Mouse (Mus musculus) midbrain, embryonic 10.5 days (tissue): ENCODE measurements around the gene Plbd2. TPM values are rescaled to one million over a fixed set of nuclear protein-coding genes. Genes with fewer than 3 reads are reported as not detected.

Source experiments
- DNase-seq: peaks from one replicate; pipeline ENCODE4 v3.0.0-alpha.2; 2017; ENCODE audit warnings: low spot score
- H3K27ac ChIP-seq: fragments of 300-500 bp; sonication (generic); replicated peaks from 2 replicates; pipeline ENCODE4 v1.5.1; 2016; ENCODE audit warnings: mild to moderate bottlenecking
- H3K27me3 ChIP-seq: fragments of 300-500 bp; sonication (generic); 2 replicates; pipeline ENCODE4 v1.6.1; 2016; ENCODE audit warnings: low read depth, mild to moderate bottlenecking; ENCODE audit not compliant: poor library complexity, severe bottlenecking
- H3K36me3 ChIP-seq: fragments of 300-500 bp; sonication (generic); 2 replicates; pipeline ENCODE4 v1.6.1; 2016; ENCODE audit warnings: mild to moderate bottlenecking, moderate library complexity
- H3K4me1 ChIP-seq: fragments of 300-500 bp; sonication (generic); 2 replicates; pipeline ENCODE4 v1.6.1; 2016
- H3K4me3 ChIP-seq: fragments of 300-500 bp; sonication (generic); 2 replicates; pipeline ENCODE4 v1.5.1; 2016; ENCODE audit warnings: mild to moderate bottlenecking, moderate library complexity
- H3K9me3 ChIP-seq: fragments of 300-500 bp; sonication (generic); replicated peaks from 2 replicates; pipeline ENCODE4 v1.6.1; 2016; ENCODE audit warnings: mild to moderate bottlenecking
- WGBS: fragments of 180-500 bp; shearing (Covaris S2); methylation state at CpG from one replicate; pipeline ENCODE4 v1.1.7; 2016; 5-methylcytosine and 5-hydroxymethylcytosine counted together
- polyA plus RNA-seq: library from polyadenylated mRNA; unstranded; fragments of >200 nt; fragmentation: Nextera tagmentation; extraction: Ambion mirVana; gene quantifications from 2 replicates; pipeline ENCODE4 v1.2.1, GENCODE M21; 2016

Plbd2 gene
- polyA plus RNA-seq: 35.6 and 37.0 TPM in 2 replicates

DNA sequence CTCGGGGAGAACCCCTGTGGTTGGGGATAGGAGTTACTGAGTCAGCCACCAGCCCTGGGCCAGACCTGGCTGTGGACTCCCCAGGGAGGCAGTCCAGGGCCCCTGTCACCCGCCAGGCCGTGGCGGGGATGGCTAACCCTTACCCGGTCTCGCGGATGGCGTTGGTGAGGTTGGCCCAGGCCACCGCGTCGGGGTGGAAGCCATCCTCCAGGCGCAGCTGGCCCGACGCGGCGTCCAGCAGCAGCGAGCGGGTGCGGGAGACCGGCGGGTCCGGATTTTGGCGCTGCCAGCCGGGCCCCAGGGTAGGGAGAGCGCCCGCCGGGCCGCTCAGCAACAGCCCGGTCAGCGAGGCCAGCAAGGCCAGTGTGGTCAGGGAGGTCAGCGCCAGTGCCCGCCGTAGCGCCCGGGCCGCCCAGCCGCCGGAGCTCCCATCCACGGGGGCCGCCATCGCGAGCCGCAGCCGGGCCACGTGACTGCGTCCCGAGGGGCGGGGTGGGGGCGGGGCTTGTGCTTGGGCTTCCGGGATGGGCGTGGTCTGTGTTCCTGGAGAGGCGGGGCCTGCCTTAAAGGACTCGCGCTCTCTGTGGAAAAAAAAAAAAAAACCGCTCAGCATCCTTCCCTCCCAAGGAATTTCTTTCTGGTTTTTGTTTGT, at the start of gene Plbd2:
Gene Plbd2, minus strand, starts transcription at position 482 of the 652 bp plus-strand sequence.
- no peaks in the 10 kb centered on the region for H3K27me3 ChIP-seq
- peaks cover 7% of the 10 kb centered on the region for H3K36me3 ChIP-seq
- H3K4me1 ChIP-seq: peaks cover 29% of the 10 kb centered on the region
- no peaks in the 10 kb centered on the region for H3K9me3 ChIP-seq
- peak; percentile 95 for DNase-seq
- peak within 1 kb of the TSS; percentile 80 for H3K4me3 ChIP-seq
- under 1% methylated on average over 55 of the region's 55 CpGs for WGBS
- peak within 1 kb of the TSS; percentile 89 for H3K27ac ChIP-seq

DNA sequence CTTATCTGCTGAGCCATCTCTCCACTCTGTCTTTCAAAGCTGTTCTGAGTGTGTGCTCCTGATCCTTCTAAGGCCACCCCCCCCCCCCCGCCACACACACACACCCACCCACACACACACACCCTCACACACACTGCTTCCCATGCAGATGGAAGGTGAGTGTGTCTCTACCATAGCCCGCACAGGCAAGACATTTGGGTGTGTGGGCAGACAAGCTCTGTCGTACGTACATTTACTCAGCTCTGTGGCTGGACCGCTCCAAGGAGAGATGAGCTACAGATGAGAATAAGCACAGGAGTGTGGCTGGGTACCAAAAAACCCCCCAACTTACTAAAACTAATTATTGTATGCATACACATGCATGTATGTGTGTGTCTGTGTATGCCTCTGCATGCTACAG, 47.2 kb upstream of the Plbd2 start:
- DNase-seq: no peak
- Histone ChIP-seq H3K4me1 (peaks cover 17% of the 10 kb centered on the region), H3K36me3 (peaks cover 50% of the 10 kb centered on the region), H3K9me3 (no peaks in the 10 kb centered on the region), H3K4me3 (no peak overlapping the region), H3K27ac (no peak overlapping the region), H3K27me3 (no peaks in the 10 kb centered on the region)
- 94% methylated on average over 5 of the region's 5 CpGs for WGBS

DNA sequence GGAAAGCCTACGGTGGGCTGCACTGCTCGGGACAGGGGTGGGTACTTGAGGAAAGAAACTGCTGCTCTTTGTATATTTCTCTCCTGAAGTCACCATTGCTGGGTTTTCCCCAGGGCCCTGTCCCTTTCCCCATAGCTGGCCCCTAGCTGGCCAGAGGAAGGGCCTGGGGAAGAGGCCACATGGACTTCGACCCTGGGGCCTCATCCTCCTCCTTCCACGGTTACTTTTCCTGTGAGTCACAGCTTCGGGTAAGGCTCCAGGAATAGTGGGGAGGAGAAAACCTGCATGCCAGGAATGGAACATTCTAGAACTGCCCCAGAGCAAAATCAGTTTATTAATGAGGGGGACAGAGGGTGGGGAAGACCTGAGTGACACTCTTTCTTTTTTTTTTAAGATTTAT, 46.7 kb upstream of the Plbd2 start:
- Histone ChIP-seq H3K4me1 (peaks cover 17% of the 10 kb centered on the region), H3K9me3 (no peaks in the 10 kb centered on the region), H3K36me3 (peaks cover 45% of the 10 kb centered on the region), H3K4me3 (no peak overlapping the region), H3K27ac (no peak overlapping the region), H3K27me3 (no peaks in the 10 kb centered on the region)
- DNase-seq: no peak
- WGBS: 84% methylated on average over 5 of the region's 5 CpGs

DNA sequence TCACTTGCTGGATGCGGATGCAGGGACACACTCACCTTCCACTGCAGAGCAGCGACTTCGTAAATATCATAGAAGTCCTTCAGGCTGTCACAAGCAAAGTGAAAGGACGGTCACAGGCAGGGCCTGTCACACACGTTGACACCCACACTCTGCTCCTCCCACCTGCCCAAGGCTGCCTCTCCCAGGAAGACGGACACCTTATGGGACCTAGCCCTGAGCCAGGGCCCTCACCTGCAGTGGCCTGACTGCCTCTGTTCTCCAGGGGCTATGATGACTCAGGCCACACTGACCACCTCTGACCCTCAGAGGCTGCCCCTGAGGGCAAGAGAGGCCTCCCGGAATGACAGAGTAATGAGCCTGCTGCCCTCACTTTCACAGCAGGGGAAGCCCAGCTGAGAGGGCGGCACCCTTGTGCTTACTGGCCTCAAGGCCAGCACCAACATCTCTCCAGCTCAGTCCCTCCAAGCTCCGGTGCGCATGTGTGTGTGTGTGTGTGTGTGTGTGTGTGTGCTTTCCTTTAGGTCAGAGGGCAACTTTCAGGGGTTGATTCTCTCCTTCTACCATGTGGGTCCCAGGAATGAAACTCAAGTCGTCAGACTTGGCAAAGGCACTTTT, 44.9 kb upstream of the Plbd2 start:
- 81% methylated on average over 11 of the region's 11 CpGs for WGBS
- Histone ChIP-seq H3K27me3 (no peaks in the 10 kb centered on the region), H3K9me3 (no peaks in the 10 kb centered on the region), H3K36me3 (peaks cover 33% of the 10 kb centered on the region), H3K27ac (0 out of 2 replicates have a peak overlapping the region, but pooled peaks have one; percentile 33), H3K4me3 (no peak overlapping the region), H3K4me1 (peaks cover 17% of the 10 kb centered on the region)
- no peak for DNase-seq

DNA sequence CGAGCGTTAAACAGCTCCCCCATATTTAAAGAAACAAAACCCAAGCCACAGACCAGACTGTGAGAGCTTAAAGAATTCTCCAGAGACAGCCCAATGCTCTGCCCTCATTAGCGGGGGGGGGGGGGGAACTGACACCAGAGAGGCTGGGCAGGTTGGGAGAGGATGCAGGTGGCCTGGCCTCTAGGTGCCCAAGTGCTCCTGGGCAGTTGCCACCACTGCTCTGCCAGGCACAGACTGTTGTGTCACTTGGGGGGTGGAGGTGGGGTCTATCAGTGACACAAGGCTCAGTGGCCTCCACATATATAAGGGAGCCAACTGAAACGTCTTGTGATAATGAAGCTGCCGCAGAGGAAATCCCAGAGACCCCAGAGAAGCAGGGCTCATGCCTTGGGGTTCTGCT, 33.2 kb upstream of the Plbd2 start:
- no peak overlapping the region for H3K27ac ChIP-seq
- WGBS: 68% methylated on average over 5 of the region's 5 CpGs
- no peak for DNase-seq
- H3K4me1 ChIP-seq: peaks cover 25% of the 10 kb centered on the region
- H3K9me3 ChIP-seq: no peaks in the 10 kb centered on the region
- H3K27me3 ChIP-seq: no peaks in the 10 kb centered on the region
- no peak overlapping the region for H3K4me3 ChIP-seq
- H3K36me3 ChIP-seq: peaks cover 43% of the 10 kb centered on the region

DNA sequence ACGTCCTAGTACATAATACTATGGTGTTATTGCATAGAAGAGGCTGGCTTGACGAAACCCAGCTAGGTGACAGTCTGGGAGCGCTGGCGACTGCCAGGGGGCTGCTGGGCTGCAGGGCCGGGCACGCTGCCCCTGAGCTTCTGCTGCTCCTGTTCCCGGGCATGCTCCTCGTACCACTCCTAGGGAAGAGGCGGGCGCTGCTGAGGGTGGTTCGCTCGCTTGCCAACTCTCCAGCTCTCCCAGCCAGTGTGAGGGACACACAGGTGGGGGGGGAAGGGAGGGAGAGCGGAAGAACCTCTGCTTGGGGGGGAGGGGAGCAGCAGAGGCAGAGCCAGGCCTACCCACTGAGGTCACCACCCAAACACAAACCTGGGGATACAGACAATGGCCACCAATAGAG, 32.6 kb upstream of the Plbd2 start:
- H3K4me3 ChIP-seq: no peak overlapping the region
- H3K36me3 ChIP-seq: peaks cover 38% of the 10 kb centered on the region
- no peaks in the 10 kb centered on the region for H3K9me3 ChIP-seq
- 79% methylated on average over 13 of the region's 13 CpGs for WGBS
- H3K27me3 ChIP-seq: no peaks in the 10 kb centered on the region
- DNase-seq: no peak
- peaks cover 25% of the 10 kb centered on the region for H3K4me1 ChIP-seq
- 0 out of 2 replicates have a peak overlapping the region, but pooled peaks have one; percentile 6 for H3K27ac ChIP-seq

DNA sequence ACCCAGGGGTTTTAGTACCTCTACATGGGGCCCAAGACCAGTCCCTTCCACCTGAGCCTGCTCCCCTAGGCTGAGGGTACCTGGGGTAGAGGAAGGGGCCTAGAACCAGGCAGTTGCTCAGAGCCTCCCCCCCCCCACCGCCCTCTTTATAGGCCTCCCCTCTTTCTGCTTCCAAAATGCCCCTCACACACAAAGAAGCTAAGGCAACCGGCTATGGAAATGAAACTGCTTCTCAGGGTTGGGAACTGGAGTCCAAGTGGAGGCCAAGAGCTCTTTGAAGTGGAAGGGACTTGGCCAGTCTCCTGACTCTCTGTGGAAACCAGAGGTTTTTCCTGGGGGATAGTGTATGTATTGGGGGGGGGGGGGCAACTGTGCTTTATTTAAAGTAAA, 31.3 kb upstream of the Plbd2 start:
- H3K9me3 ChIP-seq: no peaks in the 10 kb centered on the region
- no peak for DNase-seq

DNA sequence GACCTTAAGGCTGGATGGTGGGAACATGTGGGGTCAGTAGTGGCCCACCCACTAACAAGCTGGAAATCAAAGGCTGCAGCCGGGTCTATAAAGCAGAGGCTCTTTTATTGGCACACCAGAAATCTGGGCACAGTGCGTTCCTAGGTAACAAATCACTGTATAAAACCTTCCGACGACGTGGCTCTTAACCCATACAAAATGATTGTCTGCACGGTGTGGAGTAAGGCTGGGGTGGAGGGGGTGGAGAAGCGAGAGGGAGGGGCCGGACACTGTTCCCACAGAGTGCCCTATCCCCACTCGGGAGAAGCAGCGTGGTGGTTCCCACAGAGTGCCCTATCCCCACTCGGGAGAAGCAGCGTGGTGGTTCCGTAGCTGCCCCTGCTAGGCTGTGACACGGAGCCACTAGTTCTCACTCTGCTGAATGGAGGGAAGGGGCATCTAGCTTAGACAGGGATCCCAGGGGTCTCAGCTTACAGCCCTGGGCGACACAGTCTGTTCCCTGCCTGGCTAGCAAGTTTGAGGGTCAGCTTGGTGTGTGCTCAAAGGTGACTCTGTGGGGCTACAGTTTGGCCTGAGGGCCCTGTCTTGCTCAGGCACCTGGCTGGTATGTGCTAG, 30.8 kb upstream of the Plbd2 start:
- no peaks in the 10 kb centered on the region for H3K27me3 ChIP-seq
- H3K4me1 ChIP-seq: peaks cover 25% of the 10 kb centered on the region
- H3K4me3 ChIP-seq: no peak overlapping the region
- H3K9me3 ChIP-seq: no peaks in the 10 kb centered on the region
- H3K27ac ChIP-seq: peak overlapping the region; percentile 53; the same call in 1 of the 2 replicates
- no peak for DNase-seq
- 75% methylated on average over 15 of the region's 15 CpGs for WGBS
- H3K36me3 ChIP-seq: peaks cover 25% of the 10 kb centered on the region

More for the DNA sequence above, 31.3 kb upstream of the Plbd2 start:
- Histone ChIP-seq H3K27me3 (no peaks in the 10 kb centered on the region), H3K36me3 (peaks cover 30% of the 10 kb centered on the region), H3K4me3 (no peak overlapping the region), H3K4me1 (peaks cover 25% of the 10 kb centered on the region), H3K27ac (peak overlapping the region; percentile 53)
- 71% methylated on average over 2 of the region's 2 CpGs for WGBS

DNA sequence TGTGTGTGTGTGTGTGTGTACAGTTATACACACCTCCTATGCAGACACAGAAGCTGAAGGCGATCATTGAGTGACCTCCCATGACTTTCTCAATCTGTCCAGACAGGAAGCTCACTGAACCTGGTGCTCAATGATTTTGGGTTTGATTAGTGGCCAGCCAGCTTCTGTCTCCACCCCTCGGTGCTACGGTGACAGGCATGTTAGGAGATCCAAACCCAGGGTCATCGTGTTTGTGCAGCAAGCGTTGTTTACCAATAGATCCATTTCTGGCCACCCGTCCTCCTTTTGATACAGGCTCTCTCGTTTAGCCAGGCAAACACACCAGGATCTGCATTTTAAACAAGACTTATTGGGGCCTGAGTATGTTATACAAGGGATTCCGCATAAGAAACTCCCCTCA, 28.2 kb upstream of the Plbd2 start:
- Histone ChIP-seq H3K27me3 (no peaks in the 10 kb centered on the region), H3K4me1 (peaks cover 25% of the 10 kb centered on the region), H3K36me3 (0 out of 2 replicates have a peak, but pooled peaks cover under 1% of the 10 kb centered on the region), H3K9me3 (no peaks in the 10 kb centered on the region), H3K4me3 (no peak overlapping the region), H3K27ac (no peak overlapping the region)
- WGBS: 89% methylated on average over 8 of the region's 8 CpGs
- no peak for DNase-seq

DNA sequence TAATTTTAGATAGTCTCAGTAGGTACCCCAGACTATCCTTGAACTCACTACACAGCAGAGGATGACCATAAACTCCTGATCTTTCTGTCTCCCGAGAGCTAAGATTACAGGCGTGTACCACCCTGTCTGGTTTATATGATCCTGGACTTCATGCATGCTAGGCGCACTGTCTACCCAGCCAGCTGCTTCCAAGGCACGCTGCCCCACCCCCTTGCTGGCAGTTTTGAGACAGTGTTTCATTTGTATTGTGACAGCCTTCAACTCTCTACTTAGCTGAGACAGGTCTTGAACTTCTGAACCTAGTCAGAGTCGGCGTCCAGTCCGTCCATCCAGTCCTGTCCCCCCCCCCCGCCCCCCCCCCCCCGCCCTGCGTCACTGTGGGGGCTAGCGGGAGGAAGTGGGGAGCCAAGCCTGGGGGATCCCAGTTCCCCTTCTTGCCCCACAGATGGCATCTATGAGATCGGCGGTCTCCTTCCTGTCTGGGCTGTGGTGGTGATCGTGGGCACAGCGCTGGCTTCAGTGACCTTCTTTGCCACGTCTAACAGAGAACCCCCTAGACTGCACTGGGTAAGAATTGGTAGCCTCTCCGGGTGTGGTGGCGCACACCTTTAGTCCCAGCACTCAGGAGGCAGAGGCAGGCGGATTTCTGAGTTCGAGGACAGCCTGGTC, 24.0 kb upstream of the Plbd2 start:
- DNase-seq: no peak
- Histone ChIP-seq H3K9me3 (no peaks in the 10 kb centered on the region), H3K27me3 (no peaks in the 10 kb centered on the region), H3K4me3 (no peak overlapping the region), H3K4me1 (peaks cover 6% of the 10 kb centered on the region; the same call in 1 of the 2 replicates), H3K27ac (no peak overlapping the region), H3K36me3 (no peaks in the 10 kb centered on the region)
- WGBS: 86% methylated on average over 19 of the region's 20 CpGs

DNA sequence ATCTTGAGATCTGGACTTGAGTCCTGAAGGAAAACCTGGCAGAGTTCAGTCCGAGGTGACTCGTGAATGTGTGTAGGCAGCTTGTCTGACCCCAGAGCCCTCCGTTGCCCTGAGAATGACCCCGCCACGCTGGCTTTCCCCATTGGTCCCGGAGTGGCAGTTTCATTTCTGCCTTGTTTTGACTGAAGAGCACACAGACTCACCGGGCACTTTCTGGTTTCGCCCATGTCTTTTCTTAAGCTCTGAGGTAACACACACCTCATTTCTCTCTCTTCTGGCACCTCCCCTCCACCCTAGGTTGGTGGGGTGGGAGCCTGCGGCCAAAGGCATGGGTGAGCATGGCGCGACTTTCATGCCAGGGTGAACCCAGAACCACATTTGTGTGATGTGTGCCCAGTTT, 22.9 kb upstream of the Plbd2 start:
- no peak overlapping the region for H3K4me3 ChIP-seq
- no peaks in the 10 kb centered on the region for H3K36me3 ChIP-seq
- no peaks in the 10 kb centered on the region for H3K9me3 ChIP-seq
- WGBS: 78% methylated on average over 11 of the region's 11 CpGs
- peaks cover 6% of the 10 kb centered on the region; the same call in 1 of the 2 replicates for H3K4me1 ChIP-seq
- no peaks in the 10 kb centered on the region for H3K27me3 ChIP-seq
- H3K27ac ChIP-seq: no peak overlapping the region
- DNase-seq: no peak

DNA sequence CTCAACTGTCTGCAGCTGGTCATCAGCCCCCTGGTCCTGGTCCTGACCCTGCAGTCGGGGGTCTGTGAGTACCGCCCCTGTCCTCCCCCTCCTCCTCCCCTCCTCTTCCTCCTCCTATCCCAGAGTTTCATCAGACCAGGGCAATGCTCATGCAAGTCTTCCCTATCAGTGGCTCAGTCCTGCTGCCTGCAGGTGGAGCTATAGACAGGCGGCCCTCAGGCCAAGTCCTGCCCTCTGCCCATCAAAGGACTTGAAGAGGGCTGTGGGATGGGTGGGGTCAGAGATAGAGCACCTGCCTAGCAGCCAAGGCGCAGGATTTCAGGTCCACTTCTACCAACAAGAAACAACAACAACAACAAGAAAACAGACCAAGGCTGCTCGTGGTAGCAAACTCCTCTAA, 22.3 kb upstream of the Plbd2 start:
- H3K9me3 ChIP-seq: no peaks in the 10 kb centered on the region

More for the DNA sequence above, 22.3 kb upstream of the Plbd2 start:
- peaks cover 6% of the 10 kb centered on the region; the same call in 1 of the 2 replicates for H3K4me1 ChIP-seq
- H3K27me3 ChIP-seq: no peaks in the 10 kb centered on the region
- DNase-seq: no peak
- no peaks in the 10 kb centered on the region for H3K36me3 ChIP-seq
- H3K27ac ChIP-seq: no peak overlapping the region
- H3K4me3 ChIP-seq: no peak overlapping the region
- WGBS: 45% methylated on average over 5 of the region's 5 CpGs
